Mouse (Mus musculus): Measurements from ENCODE around the gene Rfxap. TPM values are rescaled to one million over a fixed set of nuclear protein-coding genes. Genes with fewer than 3 reads are reported as not detected.
A peak's percentile ranks its signal among the peaks of the same experiment; 100 is the strongest.

Rfxap gene
- polyA plus RNA-seq, 1 experiment from 2014 or later: 12.8 TPM

GRCm38 (mm10) chr3:54795806-54796205 is 11.8 kb downstream of the Rfxap start:
- no peak for ATAC-seq
- Histone ChIP-seq H3K9me3 (ENCODE audit: low read length) (peaks cover 12% of the 10 kb centered on the region), H3K4me3 (ENCODE audit: low read depth, low read length) (no peak overlapping the region), H3K4me1 (ENCODE audit: insufficient read depth) (no peaks in the 10 kb centered on the region), H3K36me3 (replicated peaks; ENCODE audit: insufficient read depth, low read length) (peaks cover 4% of the 10 kb centered on the region), H3K4me2 (ENCODE audit: low read depth, low read length) (no peak overlapping the region), H3K9ac (replicated peaks) (no peak overlapping the region), H3K27ac (ENCODE audit: low read depth) (no peak overlapping the region), H3K27me3 (ENCODE audit: insufficient read depth, low read length) (no peaks in the 10 kb centered on the region)
- WGBS (ENCODE audit: insufficient replicate concordance): 84% methylated on average over 1 of the region's 1 CpGs
- no peak for DNase-seq
- TF ChIP-seq EP300 (IDR thresholded peaks at IDR 0.05; ENCODE audit: low read depth) (no peak), CTCF (IDR thresholded peaks at IDR 0.05; ENCODE audit: low read depth) (peak; percentile 50)

GRCm38 (mm10) chr3:54795379-54795778 is 12.2 kb downstream of the Rfxap start:
- H3K9ac ChIP-seq (replicated peaks): no peak overlapping the region

GRCm38 (mm10) chr3:54793762-54794161 is 13.8 kb downstream of the Rfxap start:
- Histone ChIP-seq H3K9me3 (ENCODE audit: low read length) (peaks cover 12% of the 10 kb centered on the region), H3K4me2 (ENCODE audit: low read depth, low read length) (no peak overlapping the region), H3K27ac (ENCODE audit: low read depth) (no peak overlapping the region), H3K27me3 (ENCODE audit: insufficient read depth, low read length) (no peaks in the 10 kb centered on the region), H3K36me3 (replicated peaks; ENCODE audit: insufficient read depth, low read length) (peaks cover 4% of the 10 kb centered on the region; the same call in 1 of the 2 replicates), H3K4me1 (ENCODE audit: insufficient read depth) (no peaks in the 10 kb centered on the region), H3K9ac (replicated peaks) (no peak overlapping the region), H3K4me3 (ENCODE audit: low read depth, low read length) (no peak overlapping the region)
- no peak for DNase-seq
- no peak for ATAC-seq
- WGBS (ENCODE audit: insufficient replicate concordance): 81% methylated on average over 6 of the region's 6 CpGs
- no peak for TF ChIP-seq EP300 (IDR thresholded peaks at IDR 0.05; ENCODE audit: low read depth)
- peak; percentile 62 for TF ChIP-seq CTCF (IDR thresholded peaks at IDR 0.05; ENCODE audit: low read depth)

More at GRCm38 (mm10) chr3:54795379-54795778, 12.2 kb downstream of the Rfxap start:
- Histone ChIP-seq H3K4me1 (ENCODE audit: insufficient read depth) (no peaks in the 10 kb centered on the region), H3K4me3 (ENCODE audit: low read depth, low read length) (no peak overlapping the region), H3K9me3 (ENCODE audit: low read length) (peaks cover 12% of the 10 kb centered on the region), H3K4me2 (ENCODE audit: low read depth, low read length) (no peak overlapping the region), H3K27ac (ENCODE audit: low read depth) (no peak overlapping the region), H3K27me3 (ENCODE audit: insufficient read depth, low read length) (no peaks in the 10 kb centered on the region), H3K36me3 (replicated peaks; ENCODE audit: insufficient read depth, low read length) (peaks cover 4% of the 10 kb centered on the region)
- no peak for ATAC-seq
- peak; percentile 45 for TF ChIP-seq CTCF (IDR thresholded peaks at IDR 0.05; ENCODE audit: low read depth)
- no peak for TF ChIP-seq EP300 (IDR thresholded peaks at IDR 0.05; ENCODE audit: low read depth)
- 85% methylated on average over 5 of the region's 5 CpGs for WGBS (ENCODE audit: insufficient replicate concordance)
- no peak for DNase-seq

- peaks cover 4% of the 10 kb centered on the region; the same call in 1 of the 2 replicates for H3K36me3 ChIP-seq (replicated peaks; ENCODE audit: insufficient read depth, low read length)
- no peak overlapping the region for H3K27ac ChIP-seq (ENCODE audit: low read depth)
- no peak for TF ChIP-seq EP300 (IDR thresholded peaks at IDR 0.05; ENCODE audit: low read depth)
- DNase-seq (no peak), ATAC-seq (no peak)
- H3K27me3 ChIP-seq (ENCODE audit: insufficient read depth, low read length): no peaks in the 10 kb centered on the region
- H3K4me1 ChIP-seq (ENCODE audit: insufficient read depth): no peaks in the 10 kb centered on the region
- H3K9ac ChIP-seq (replicated peaks): no peak overlapping the region
- WGBS (ENCODE audit: insufficient replicate concordance): 66% methylated on average over 10 of the region's 10 CpGs
- peaks cover 12% of the 10 kb centered on the region for H3K9me3 ChIP-seq (ENCODE audit: low read length)
- no peak overlapping the region for H3K4me2 ChIP-seq (ENCODE audit: low read depth, low read length)
- no peak overlapping the region for H3K4me3 ChIP-seq (ENCODE audit: low read depth, low read length)
Measured at GRCm38 (mm10) chr3:54791822-54792677, 15.5 kb downstream of the Rfxap start.

- DNase-seq (no peak), ATAC-seq (no peak)
- TF ChIP-seq EP300 (IDR thresholded peaks at IDR 0.05; ENCODE audit: low read depth) (no peak), CTCF (IDR thresholded peaks at IDR 0.05; ENCODE audit: low read depth) (no peak)
- WGBS (ENCODE audit: insufficient replicate concordance): 59% methylated on average over 2 of the region's 2 CpGs
- no peaks in the 10 kb centered on the region for H3K27me3 ChIP-seq (ENCODE audit: insufficient read depth, low read length)
- H3K4me3 ChIP-seq (ENCODE audit: low read depth, low read length): no peak overlapping the region
- no peaks in the 10 kb centered on the region for H3K4me1 ChIP-seq (ENCODE audit: insufficient read depth)
- H3K36me3 ChIP-seq (replicated peaks; ENCODE audit: insufficient read depth, low read length): peaks cover 12% of the 10 kb centered on the region; the same call in 1 of the 2 replicates
- no peak overlapping the region for H3K27ac ChIP-seq (ENCODE audit: low read depth)
- no peak overlapping the region for H3K9ac ChIP-seq (replicated peaks)
- peaks cover 12% of the 10 kb centered on the region for H3K9me3 ChIP-seq (ENCODE audit: low read length)
- no peak overlapping the region for H3K4me2 ChIP-seq (ENCODE audit: low read depth, low read length)
Measured at GRCm38 (mm10) chr3:54790601-54791000, 17.0 kb downstream of the Rfxap start.

- 55% methylated on average over 7 of the region's 7 CpGs for WGBS (ENCODE audit: insufficient replicate concordance)
- no peak overlapping the region for H3K9ac ChIP-seq (replicated peaks)
- H3K27ac ChIP-seq (ENCODE audit: low read depth): no peak overlapping the region
- DNase-seq: no peak
- H3K36me3 ChIP-seq (replicated peaks; ENCODE audit: insufficient read depth, low read length): no peaks in the 10 kb centered on the region
- no peaks in the 10 kb centered on the region for H3K27me3 ChIP-seq (ENCODE audit: insufficient read depth, low read length)
- peaks cover 2% of the 10 kb centered on the region; the same call in 1 of the 2 replicates for H3K9me3 ChIP-seq (ENCODE audit: low read length)
- no peak overlapping the region for H3K4me2 ChIP-seq (ENCODE audit: low read depth, low read length)
- TF ChIP-seq EP300 (IDR thresholded peaks at IDR 0.05; ENCODE audit: low read depth) (no peak), CTCF (IDR thresholded peaks at IDR 0.05; ENCODE audit: low read depth) (no peak)
- H3K4me3 ChIP-seq (ENCODE audit: low read depth, low read length): no peak overlapping the region
- no peaks in the 10 kb centered on the region for H3K4me1 ChIP-seq (ENCODE audit: insufficient read depth)
- no peak for ATAC-seq
Measured at GRCm38 (mm10) chr3:54775989-54776631, 31.5 kb downstream of the Rfxap start.
